Mouse (Mus musculus) midbrain, embryonic 14.5 days (tissue): ENCODE measurements around the gene Copb2. TPM values are rescaled to one million over a fixed set of nuclear protein-coding genes. Genes with fewer than 3 reads are reported as not detected.

Experiments
- ATAC-seq: fragments of 200-750 bp; cut with Nextera tagmentation; 2 replicates; pipeline ENCODE4 v1.8.0; 2017; ENCODE audit warnings: moderate number of reproducible peaks, moderate library complexity; ENCODE audit not compliant: low FRiP score, low TSS enrichment
- DNase-seq: peaks from one replicate; pipeline ENCODE4 v3.0.0-alpha.2; 2015
- H3K27ac ChIP-seq: fragments of 300-500 bp; sonication (generic); replicated peaks from 2 replicates; pipeline ENCODE4 v1.5.1; 2014; ENCODE audit warnings: mild to moderate bottlenecking, low read depth, low read length, moderate library complexity
- H3K27me3 ChIP-seq: fragments of 300-500 bp; sonication (generic); 2 replicates; pipeline ENCODE4 v1.6.1; 2014; ENCODE audit warnings: low read length, control low read depth, mixed read lengths; ENCODE audit not compliant: control insufficient read depth, insufficient read depth
- H3K36me3 ChIP-seq: fragments of 300-500 bp; sonication (generic); 2 replicates; pipeline ENCODE4 v1.6.1; 2014; ENCODE audit warnings: low read length, control low read depth; ENCODE audit not compliant: control insufficient read depth, insufficient read depth
- H3K4me1 ChIP-seq: fragments of 300-500 bp; sonication (generic); 2 replicates; pipeline ENCODE4 v1.6.1; 2014; ENCODE audit warnings: mild to moderate bottlenecking, antibody characterized with exemption, low read length, control low read depth; ENCODE audit not compliant: control insufficient read depth, insufficient read depth
- H3K4me2 ChIP-seq: fragments of 300-500 bp; sonication (generic); 2 replicates; pipeline ENCODE4 v1.6.1; 2014; ENCODE audit warnings: mild to moderate bottlenecking, low read length, moderate library complexity
- H3K4me3 ChIP-seq: fragments of 300-500 bp; sonication (generic); replicated peaks from 2 replicates; pipeline ENCODE4 v1.5.1; 2014; ENCODE audit warnings: low read depth, low read length
- H3K9ac ChIP-seq: fragments of 300-500 bp; sonication (generic); replicated peaks from 2 replicates; pipeline ENCODE4 v1.6.1; 2014; ENCODE audit warnings: mild to moderate bottlenecking, low read length, moderate library complexity
- H3K9me3 ChIP-seq: fragments of 300-500 bp; sonication (generic); 2 replicates; pipeline ENCODE4 v1.6.1; 2016; ENCODE audit warnings: low read length, control low read depth, mixed read lengths; ENCODE audit not compliant: control insufficient read depth
- WGBS: fragments of 180-500 bp; shearing (Covaris S2); extraction: QIAGEN DNeasy Blood & Tissue Kit; methylation state at CpG from one replicate; pipeline ENCODE4 v1.1.7; 2014; 5-methylcytosine and 5-hydroxymethylcytosine counted together
- polyA plus RNA-seq: library from polyadenylated mRNA; unstranded; fragments of >200 nt; fragmentation: Nextera tagmentation; extraction: Ambion mirVana; gene quantifications from 2 replicates; pipeline ENCODE4 v1.2.1, GENCODE M21; 2014

Gene Copb2
- 84.0 and 146 TPM in 2 replicates for polyA plus RNA-seq

DNA sequence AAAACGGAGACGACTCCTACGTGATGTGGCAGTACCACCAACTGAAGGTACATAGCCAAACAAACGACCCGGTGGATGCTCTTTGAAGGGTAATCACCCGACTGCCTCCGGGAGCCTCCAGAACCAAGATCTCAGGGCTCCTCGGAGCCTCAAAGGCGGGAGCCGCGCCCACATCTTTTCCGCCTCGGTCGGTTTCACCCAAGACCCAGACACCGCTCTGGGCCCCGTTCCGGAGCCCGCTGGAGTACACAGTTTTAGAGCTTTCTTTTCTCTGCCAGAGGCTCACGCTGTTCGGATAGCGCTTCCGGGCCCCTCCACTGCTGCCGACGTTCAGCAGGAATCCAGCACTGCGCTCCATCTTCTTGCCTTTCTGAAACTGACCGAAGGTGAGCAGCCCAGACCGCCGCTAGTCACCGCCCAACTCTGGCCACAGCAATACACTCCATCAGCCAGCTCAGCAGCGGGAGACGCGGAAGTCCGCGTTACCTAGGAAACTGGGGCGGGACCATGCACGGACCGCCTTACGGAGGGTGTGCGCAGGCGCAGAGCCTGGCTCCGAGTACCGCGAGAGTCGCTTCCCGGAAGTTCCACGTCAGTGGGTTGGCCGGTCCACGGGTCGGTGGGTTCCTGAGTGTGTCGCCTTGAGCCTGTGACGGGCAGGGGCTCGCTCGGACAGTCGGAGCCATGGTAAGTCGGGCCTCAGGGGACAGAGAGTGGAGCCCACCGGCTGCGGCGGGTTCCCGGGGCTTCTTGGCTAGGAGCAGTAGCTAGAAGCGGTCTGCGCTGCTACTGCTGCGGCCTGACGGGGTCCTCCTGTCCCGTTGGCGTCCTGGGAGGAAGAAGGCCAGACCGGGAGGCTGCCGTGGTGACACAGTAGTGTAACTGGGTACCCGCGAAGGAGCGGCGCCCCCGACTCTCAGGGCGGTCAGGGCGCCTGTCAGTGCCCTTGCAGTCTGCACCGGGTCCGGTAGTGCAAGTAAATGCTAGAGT, at the start of gene Copb2:
Gene Copb2, plus strand, starts transcription at position 585 of the 990 bp plus-strand sequence.
- ATAC-seq (peak; percentile 99), DNase-seq (peak; percentile 100)
- H3K27ac ChIP-seq, result peak within 1 kb of the TSS; percentile 86
- no peaks in the 10 kb centered on the region for H3K27me3 ChIP-seq
- H3K9ac ChIP-seq, result peak within 1 kb of the TSS; percentile 90
- H3K4me1 ChIP-seq, result peaks cover 8% of the 10 kb centered on the region
- H3K36me3 ChIP-seq, result peaks cover 7% of the 10 kb centered on the region
- WGBS, result under 1% methylated on average over 76 of the region's 76 CpGs
- peak within 1 kb of the TSS; percentile 95 for H3K4me3 ChIP-seq
- peak within 1 kb of the TSS; percentile 83 for H3K4me2 ChIP-seq
- H3K9me3 ChIP-seq, result no peaks in the 10 kb centered on the region

DNA sequence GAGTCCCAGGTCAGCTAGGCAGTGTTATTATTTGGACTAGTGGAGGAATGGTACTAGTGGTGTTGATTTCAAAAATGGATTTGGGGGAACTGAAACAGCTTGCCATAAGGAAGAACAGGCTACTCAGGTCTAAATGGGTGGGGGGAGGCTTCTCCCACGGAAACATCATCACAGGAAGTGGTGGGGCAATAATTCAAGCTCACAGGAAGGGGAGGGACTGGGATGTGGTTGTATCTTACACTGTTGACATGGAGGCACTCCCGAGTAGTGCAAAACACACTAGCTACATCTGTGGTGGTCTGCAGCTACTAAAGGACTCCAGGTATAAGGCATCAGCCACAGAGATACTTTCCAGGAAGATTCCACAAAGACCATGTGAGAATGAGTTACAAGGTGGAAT, 39.6 kb upstream of the Copb2 start:
- Histone ChIP-seq H3K36me3 (no peaks in the 10 kb centered on the region), H3K27ac (no peak overlapping the region), H3K27me3 (no peaks in the 10 kb centered on the region), H3K9me3 (no peaks in the 10 kb centered on the region), H3K4me1 (peaks cover 14% of the 10 kb centered on the region), H3K4me2 (no peak overlapping the region), H3K9ac (no peak overlapping the region), H3K4me3 (no peak overlapping the region)
- DNase-seq, result no peak
- ATAC-seq, result no peak
- WGBS, result 82% methylated on average over 2 of the region's 2 CpGs

DNA sequence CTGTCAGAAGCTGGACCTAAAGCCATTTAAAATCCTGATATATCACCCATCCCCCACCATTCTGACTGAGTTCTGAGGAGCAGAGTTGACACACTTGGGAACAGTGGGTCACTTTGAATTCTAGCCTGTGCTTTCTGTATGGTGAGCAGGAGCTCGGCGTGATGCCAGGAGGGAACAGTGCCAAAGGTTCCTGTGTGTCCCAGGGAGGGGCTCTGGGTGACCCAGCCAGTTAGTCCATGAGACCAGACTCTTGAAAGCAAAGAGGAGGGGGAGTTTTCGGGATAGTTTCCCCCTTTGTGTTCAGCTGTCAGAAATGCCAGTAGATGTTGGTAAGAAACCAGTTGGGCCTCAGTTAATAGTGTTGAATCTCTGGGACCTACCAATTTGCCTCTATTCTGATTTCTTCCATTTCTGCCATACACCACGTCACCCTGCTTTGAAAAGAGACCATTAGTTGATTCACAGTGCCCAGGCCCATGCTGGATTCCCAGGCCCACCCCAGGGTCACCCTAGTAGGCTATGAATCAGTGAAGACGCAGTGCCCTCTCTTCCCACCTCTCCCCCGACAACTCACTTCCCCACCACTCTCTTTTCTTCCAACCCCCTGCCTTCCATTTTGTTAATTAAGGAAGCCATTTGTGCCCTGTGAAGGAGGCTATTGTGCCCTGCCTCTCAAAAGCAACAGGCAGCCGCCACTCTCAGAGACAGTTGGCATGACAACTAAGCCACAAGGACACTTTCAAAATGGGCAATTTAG, 38.6 kb upstream of the Copb2 start:
- H3K4me1 ChIP-seq, result peaks cover 14% of the 10 kb centered on the region
- no peak overlapping the region for H3K4me3 ChIP-seq
- DNase-seq (peak; percentile 80), ATAC-seq (peak; percentile 74)
- H3K36me3 ChIP-seq, result no peaks in the 10 kb centered on the region
- H3K9ac ChIP-seq, result no peak overlapping the region
- no peaks in the 10 kb centered on the region for H3K27me3 ChIP-seq
- H3K27ac ChIP-seq, result peak overlapping the region; percentile 55; the same call in 1 of the 2 replicates
- H3K9me3 ChIP-seq, result no peaks in the 10 kb centered on the region
- WGBS, result 29% methylated on average over 7 of the region's 7 CpGs
- no peak overlapping the region for H3K4me2 ChIP-seq

DNA sequence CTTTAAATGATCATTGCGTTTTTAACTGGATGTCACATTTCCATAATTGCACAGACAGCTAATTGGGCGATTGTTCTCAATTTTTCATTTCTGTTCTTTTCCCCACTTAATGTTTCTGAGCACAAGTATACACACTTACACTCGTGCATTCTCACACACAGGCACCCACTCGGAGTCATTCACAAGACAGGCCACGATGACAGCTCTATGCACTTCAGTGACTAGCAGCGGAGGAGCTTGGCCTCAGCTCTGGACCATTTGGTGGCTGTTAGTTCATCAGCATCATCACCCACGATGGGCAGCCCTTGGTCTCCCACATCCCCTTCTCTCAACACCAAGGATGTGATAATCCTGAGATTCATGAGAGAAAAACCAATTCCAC, 38.0 kb upstream of the Copb2 start:
- H3K27ac ChIP-seq, result no peak overlapping the region; the same call in 1 of the 2 replicates

DNA sequence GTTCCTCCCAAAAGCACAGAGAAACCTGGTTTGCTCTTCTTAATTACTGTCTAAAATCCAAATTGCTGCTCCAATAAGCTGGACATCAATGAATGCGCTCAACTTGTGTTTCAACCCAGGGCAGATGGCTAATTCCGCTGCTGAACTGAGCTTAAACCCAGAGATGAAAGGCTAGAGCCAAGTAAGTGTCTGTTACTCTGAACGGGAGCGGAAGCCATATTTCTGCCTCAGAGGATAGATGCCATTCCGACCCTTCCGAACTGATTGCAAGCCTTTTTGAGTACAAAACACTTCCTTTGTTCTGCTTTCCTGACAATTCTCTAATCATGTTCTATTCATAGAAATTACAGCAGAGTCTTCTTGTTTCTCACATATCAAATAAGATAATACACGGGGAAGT, 36.3 kb upstream of the Copb2 start:
- DNase-seq, result no peak
- H3K9me3 ChIP-seq, result no peaks in the 10 kb centered on the region
- ATAC-seq, result no peak
- H3K27me3 ChIP-seq, result no peaks in the 10 kb centered on the region
- H3K36me3 ChIP-seq, result no peaks in the 10 kb centered on the region
- peaks cover 14% of the 10 kb centered on the region for H3K4me1 ChIP-seq
- no peak overlapping the region for H3K9ac ChIP-seq
- no peak overlapping the region for H3K4me2 ChIP-seq
- H3K27ac ChIP-seq, result no peak overlapping the region
- H3K4me3 ChIP-seq, result no peak overlapping the region
- WGBS, result 89% methylated on average over 7 of the region's 7 CpGs

More for the DNA sequence above, 38.0 kb upstream of the Copb2 start:
- Histone ChIP-seq H3K4me2 (no peak overlapping the region), H3K9me3 (no peaks in the 10 kb centered on the region), H3K4me3 (no peak overlapping the region), H3K9ac (no peak overlapping the region), H3K4me1 (peaks cover 14% of the 10 kb centered on the region), H3K27me3 (no peaks in the 10 kb centered on the region), H3K36me3 (no peaks in the 10 kb centered on the region)
- 26% methylated on average over 7 of the region's 7 CpGs for WGBS
- DNase-seq, result no peak
- ATAC-seq, result no peak

DNA sequence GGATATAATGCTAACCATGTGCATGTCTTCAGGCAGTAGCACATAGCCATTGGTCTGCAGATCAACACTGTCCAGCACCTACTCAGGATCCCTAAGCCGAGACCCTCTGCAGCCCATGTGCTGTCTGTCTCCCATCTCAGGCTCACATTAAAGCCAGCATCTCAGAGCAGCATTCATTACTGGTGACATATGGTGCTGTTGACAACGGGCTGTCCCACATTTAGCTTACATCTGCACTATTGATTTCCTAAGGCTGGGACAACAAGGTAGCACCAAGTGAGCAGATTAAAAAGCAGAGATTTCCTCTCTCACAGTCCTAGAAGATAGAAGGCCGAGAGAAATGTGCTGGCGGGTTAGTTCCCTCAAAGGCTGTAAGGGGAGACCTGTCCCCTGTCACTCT, 33.7 kb upstream of the Copb2 start:
- Histone ChIP-seq H3K4me3 (no peak overlapping the region), H3K9ac (no peak overlapping the region), H3K4me1 (peaks cover 6% of the 10 kb centered on the region), H3K9me3 (no peaks in the 10 kb centered on the region), H3K27me3 (no peaks in the 10 kb centered on the region), H3K4me2 (no peak overlapping the region), H3K27ac (no peak overlapping the region), H3K36me3 (no peaks in the 10 kb centered on the region)
- DNase-seq, result no peak
- ATAC-seq, result no peak
- WGBS, result 69% methylated on average over 4 of the region's 4 CpGs

DNA sequence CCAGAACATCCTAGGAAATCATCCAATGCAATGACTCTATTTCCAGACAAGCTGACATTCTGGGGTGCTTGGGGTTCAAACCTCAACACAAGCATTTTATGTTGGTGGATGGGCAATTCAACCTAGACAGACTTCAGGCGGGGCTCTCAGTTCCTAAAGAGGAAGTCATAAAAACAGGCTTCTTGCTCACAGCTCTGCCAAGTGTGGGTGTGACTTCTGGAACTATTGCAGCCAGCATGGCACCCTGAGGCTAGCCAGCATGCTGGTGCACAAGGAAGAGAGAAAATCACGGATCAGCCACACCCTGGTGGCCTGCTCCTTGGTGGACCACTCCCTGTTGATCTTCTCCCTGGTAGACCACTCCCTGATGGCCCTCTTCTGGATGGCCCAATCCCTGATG, 32.5 kb upstream of the Copb2 start:
- 68% methylated on average over 2 of the region's 2 CpGs for WGBS
- no peak overlapping the region for H3K4me2 ChIP-seq
- no peak overlapping the region for H3K9ac ChIP-seq
- H3K9me3 ChIP-seq, result no peaks in the 10 kb centered on the region
- H3K36me3 ChIP-seq, result no peaks in the 10 kb centered on the region
- H3K4me3 ChIP-seq, result no peak overlapping the region
- no peaks in the 10 kb centered on the region for H3K27me3 ChIP-seq
- no peaks in the 10 kb centered on the region for H3K4me1 ChIP-seq
- DNase-seq, result no peak
- no peak for ATAC-seq
- H3K27ac ChIP-seq, result no peak overlapping the region

DNA sequence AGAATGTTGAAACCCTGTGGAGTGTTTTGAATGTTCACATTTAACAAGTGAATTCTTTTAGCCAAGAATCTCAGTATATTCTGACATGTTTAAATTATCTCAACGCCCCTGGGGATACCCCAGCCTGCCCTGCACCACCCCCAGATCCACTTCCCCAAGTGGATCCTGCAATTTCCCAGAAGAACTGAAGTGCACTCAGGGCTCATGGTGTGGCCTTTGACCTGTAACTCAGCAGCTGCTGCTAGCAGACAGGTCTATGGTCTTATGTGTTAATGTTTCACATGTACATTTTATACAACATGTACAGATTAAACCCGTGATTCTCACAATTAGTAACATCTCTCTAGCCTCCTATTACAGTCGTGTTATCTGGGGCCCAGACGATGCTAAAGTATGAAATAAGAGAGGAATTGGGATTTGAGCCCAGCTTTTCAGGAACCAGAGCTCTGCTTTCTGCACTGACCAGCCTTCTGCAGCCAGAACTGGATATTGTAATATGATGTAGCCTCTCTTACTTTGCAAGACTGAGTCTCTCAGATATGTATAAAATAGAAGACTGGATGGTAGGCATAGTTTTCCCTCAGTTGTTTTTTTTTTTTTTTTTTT, 28.7 kb upstream of the Copb2 start:
- Histone ChIP-seq H3K27me3 (no peaks in the 10 kb centered on the region), H3K4me3 (no peak overlapping the region), H3K9ac (no peak overlapping the region), H3K9me3 (no peaks in the 10 kb centered on the region), H3K4me1 (peaks cover 8% of the 10 kb centered on the region; the same call in 1 of the 2 replicates), H3K4me2 (no peak overlapping the region), H3K27ac (no peak overlapping the region), H3K36me3 (no peaks in the 10 kb centered on the region)
- ATAC-seq, result no peak
- no peak for DNase-seq
- WGBS, result 81% methylated on average over 4 of the region's 4 CpGs
